Mouse (Mus musculus) limb, embryonic 11.5 days (tissue): ENCODE data around the gene Aqp12. TPM values are rescaled to one million over a fixed set of nuclear protein-coding genes. Genes with fewer than 3 reads are reported as not detected.
A peak's percentile ranks its signal among the peaks of the same experiment; 100 is the strongest.
"Not testable (repeated sequence)": the region's sequence is repeated elsewhere in the genome, so short reads cannot be mapped to it uniquely, and the experiment has no call there.

ENCODE experiments used
- ATAC-seq: fragments of 200-750 bp; cut with Nextera tagmentation; 2 replicates; pipeline ENCODE4 v1.8.0; 2017; ENCODE audit warnings: low read depth; ENCODE audit not compliant: insufficient number of reproducible peaks, low FRiP score, low TSS enrichment
- DNase-seq: peaks from one replicate; pipeline ENCODE4 v3.0.0-alpha.2; 2015; ENCODE audit warnings: low spot score
- H3K27ac ChIP-seq: fragments of 300-500 bp; sonication (generic); replicated peaks from 2 replicates; pipeline ENCODE4 v1.5.1; 2014; ENCODE audit warnings: low read depth, mild to moderate bottlenecking, low read length
- H3K27me3 ChIP-seq: fragments of 300-500 bp; sonication (generic); 2 replicates; pipeline ENCODE4 v1.6.1; 2014; ENCODE audit warnings: mild to moderate bottlenecking, low read length, mixed read lengths; ENCODE audit not compliant: control insufficient read depth, insufficient read depth
- H3K36me3 ChIP-seq: fragments of 300-500 bp; sonication (generic); 2 replicates; pipeline ENCODE4 v1.6.1; 2014; ENCODE audit warnings: mild to moderate bottlenecking, low read length, moderate library complexity, mixed read lengths; ENCODE audit not compliant: control insufficient read depth, insufficient read depth
- H3K4me1 ChIP-seq: fragments of 300-500 bp; sonication (generic); 2 replicates; pipeline ENCODE4 v1.6.1; 2014; ENCODE audit warnings: low read length, mixed read lengths; ENCODE audit not compliant: control insufficient read depth, insufficient read depth
- H3K4me2 ChIP-seq: fragments of 300-500 bp; sonication (generic); 2 replicates; pipeline ENCODE4 v1.6.1; 2014; ENCODE audit warnings: low read depth, mild to moderate bottlenecking, moderate library complexity; ENCODE audit not compliant: severe bottlenecking
- H3K4me3 ChIP-seq: fragments of 300-500 bp; sonication (generic); 2 replicates; pipeline ENCODE4 v1.5.1; 2014; ENCODE audit warnings: low read depth, low read length
- H3K9ac ChIP-seq: fragments of 300-500 bp; sonication (generic); 2 replicates; pipeline ENCODE4 v1.6.1; 2014; ENCODE audit warnings: mild to moderate bottlenecking, low read length
- H3K9me3 ChIP-seq: fragments of 300-500 bp; sonication (generic); 2 replicates; pipeline ENCODE4 v1.6.1; 2016; ENCODE audit warnings: low read length; ENCODE audit not compliant: control insufficient read depth
- WGBS: fragments of 180-500 bp; shearing (Covaris S2); extraction: QIAGEN DNeasy Blood & Tissue Kit; methylation state at CpG from one replicate; pipeline ENCODE4 v1.1.7; 2014; 5-methylcytosine and 5-hydroxymethylcytosine counted together
- polyA plus RNA-seq: library from polyadenylated mRNA; unstranded; fragments of >200 nt; fragmentation: Nextera tagmentation; extraction: Ambion mirVana; gene quantifications from 2 replicates; pipeline ENCODE4 v1.2.1, GENCODE M21; 2014

Gene Aqp12
- not detected in 2 replicates for polyA plus RNA-seq

GRCm38 (mm10) chr1:93006061-93006460 is at the start of gene Aqp12:
Gene Aqp12, plus strand, starts transcription at chr1:93006334.
- no peaks in the 10 kb centered on the region for H3K36me3 ChIP-seq
- H3K27ac ChIP-seq = no peak within 1 kb of the TSS
- no peak within 1 kb of the TSS for H3K4me3 ChIP-seq
- WGBS = 75% methylated on average over 7 of the region's 7 CpGs
- DNase-seq (no peak), ATAC-seq (no peak)
- no peaks in the 10 kb centered on the region for H3K4me1 ChIP-seq
- H3K9ac ChIP-seq = no peak within 1 kb of the TSS
- H3K9me3 ChIP-seq = peaks cover 2% of the 10 kb centered on the region; the same call in 1 of the 2 replicates
- H3K27me3 ChIP-seq = no peaks in the 10 kb centered on the region
- no peak within 1 kb of the TSS for H3K4me2 ChIP-seq

GRCm38 (mm10) chr1:92956571-92957335 is 49.4 kb upstream of the Aqp12 start:
- not testable (repeated sequence) for H3K27ac ChIP-seq, H3K4me3 ChIP-seq, H3K36me3 ChIP-seq, H3K9ac ChIP-seq, ATAC-seq, H3K9me3 ChIP-seq, H3K27me3 ChIP-seq, DNase-seq, H3K4me1 ChIP-seq
- peak overlapping the region; percentile 22; the same call in 1 of the 2 replicates for H3K4me2 ChIP-seq
- 12% methylated on average over 11 of the region's 11 CpGs for WGBS

- Histone ChIP-seq H3K27ac (no peak overlapping the region), H3K9ac (no peak overlapping the region), H3K27me3 (no peaks in the 10 kb centered on the region), H3K4me1 (no peaks in the 10 kb centered on the region), H3K36me3 (no peaks in the 10 kb centered on the region), H3K9me3 (no peaks in the 10 kb centered on the region), H3K4me3 (no peak overlapping the region), H3K4me2 (no peak overlapping the region)
- DNase-seq (no peak), ATAC-seq (no peak)
- 88% methylated on average over 1 of the region's 1 CpGs for WGBS
Observed at GRCm38 (mm10) chr1:92958999-92959398, 47.1 kb upstream of the Aqp12 start.

GRCm38 (mm10) chr1:92970791-92971190 is 35.3 kb upstream of the Aqp12 start:
- not testable (repeated sequence) for H3K27ac ChIP-seq, H3K9me3 ChIP-seq, H3K27me3 ChIP-seq, ATAC-seq, DNase-seq, H3K36me3 ChIP-seq, H3K9ac ChIP-seq, H3K4me3 ChIP-seq, H3K4me2 ChIP-seq, H3K4me1 ChIP-seq
- 84% methylated on average over 6 of the region's 6 CpGs for WGBS

- Histone ChIP-seq H3K9me3 (no peaks in the 10 kb centered on the region), H3K27ac (no peak overlapping the region), H3K4me3 (no peak overlapping the region), H3K4me1 (no peaks in the 10 kb centered on the region), H3K27me3 (no peaks in the 10 kb centered on the region), H3K36me3 (no peaks in the 10 kb centered on the region), H3K9ac (no peak overlapping the region), H3K4me2 (no peak overlapping the region)
- ATAC-seq (no peak), DNase-seq (no peak)
- 90% methylated on average over 7 of the region's 7 CpGs for WGBS
Observed at GRCm38 (mm10) chr1:92971879-92972795, 34.0 kb upstream of the Aqp12 start.

GRCm38 (mm10) chr1:92972854-92973253 is 33.3 kb upstream of the Aqp12 start:
- Histone ChIP-seq H3K9me3 (no peaks in the 10 kb centered on the region), H3K9ac (no peak overlapping the region), H3K36me3 (no peaks in the 10 kb centered on the region), H3K27ac (no peak overlapping the region), H3K4me1 (no peaks in the 10 kb centered on the region), H3K27me3 (no peaks in the 10 kb centered on the region), H3K4me3 (no peak overlapping the region), H3K4me2 (no peak overlapping the region)
- ATAC-seq = no peak
- 94% methylated on average over 1 of the region's 1 CpGs for WGBS
- no peak for DNase-seq

GRCm38 (mm10) chr1:92976141-92976566 is 30.0 kb upstream of the Aqp12 start:
- ATAC-seq = no peak
- H3K9me3 ChIP-seq = no peaks in the 10 kb centered on the region
- no peaks in the 10 kb centered on the region for H3K4me1 ChIP-seq
- no peak overlapping the region for H3K27ac ChIP-seq
- H3K4me3 ChIP-seq = no peak overlapping the region
- no peaks in the 10 kb centered on the region for H3K36me3 ChIP-seq
- H3K27me3 ChIP-seq = no peaks in the 10 kb centered on the region
- H3K4me2 ChIP-seq = no peak overlapping the region
- no peak overlapping the region for H3K9ac ChIP-seq
- WGBS = 37% methylated on average over 6 of the region's 6 CpGs
- DNase-seq = no peak

DNA sequence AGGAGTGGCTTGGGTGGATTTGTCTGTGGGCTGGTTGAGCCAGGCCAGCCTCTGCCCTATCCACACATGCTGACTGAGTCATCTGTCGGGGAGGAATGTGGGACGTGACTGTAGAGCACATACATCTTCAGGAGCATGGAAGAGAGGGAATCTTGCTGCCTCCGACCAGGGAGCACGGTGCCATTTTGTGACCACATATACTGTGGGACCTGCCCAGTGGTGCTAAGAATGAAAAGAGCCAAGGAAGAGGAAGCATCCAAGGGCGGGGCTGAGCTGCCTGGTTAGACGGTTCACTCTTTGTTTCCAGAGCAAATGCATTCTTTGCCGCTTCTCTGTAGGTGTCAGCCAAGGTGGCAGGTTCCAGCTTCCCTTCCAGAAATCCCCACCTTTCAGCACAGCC is 27.5 kb upstream of the Aqp12 start:
- no peaks in the 10 kb centered on the region for H3K9me3 ChIP-seq
- no peaks in the 10 kb centered on the region for H3K27me3 ChIP-seq
- H3K36me3 ChIP-seq = no peaks in the 10 kb centered on the region
- no peak overlapping the region for H3K27ac ChIP-seq
- no peak overlapping the region for H3K4me2 ChIP-seq
- ATAC-seq = no peak
- no peak overlapping the region for H3K4me3 ChIP-seq
- 45% methylated on average over 7 of the region's 7 CpGs for WGBS
- no peaks in the 10 kb centered on the region for H3K4me1 ChIP-seq
- H3K9ac ChIP-seq = no peak overlapping the region
- DNase-seq = no peak
